ENCODE assay signal across 13 mouse cellular contexts in genomic region chr10:102836567-102837224, GRCm38 (mm10).
DNase-seq lines count a peak whose midpoint lies in the region; ATAC-seq and TF ChIP-seq lines count a peak whose summit lies in the region.
"Had no signal": no experiment of that assay in that cellular context is flagged by ENCODE, and none has a peak within 500 bp of the region (broad histone marks: within the 10 kb centered on the region; RNA-seq: fewer than 3 reads in every experiment).

No protein-coding gene starts in this region.

- ATAC-seq in kidney, embryonic 16.5 days (ENCODE audit: low FRiP score, low TSS enrichment) = no peak

- no peaks in the 10 kb centered on the region for H3K4me1 ChIP-seq in kidney, adult 2 months (ENCODE audit: control insufficient read depth, insufficient read depth, low read length)
- no peaks in the 10 kb centered on the region for H3K4me1 ChIP-seq in kidney, embryonic 16.5 days (ENCODE audit: insufficient read depth, low read length)
- H3K4me1 ChIP-seq: limb, embryonic 13.5 days had no signal

- H3K27ac ChIP-seq in kidney, adult 2 months (ENCODE audit: insufficient read depth, low read depth, low read length) = no peak overlapping the region
- no peak overlapping the region for H3K27ac ChIP-seq in kidney, embryonic 16.5 days (ENCODE audit: low read length)
- H3K27ac ChIP-seq: limb, embryonic 13.5 days had no signal

- no peak for TF ChIP-seq POLR2A in kidney, adult 2 months (IDR thresholded peaks at IDR 0.05; ENCODE audit: low read depth, low read length)

- no peak overlapping the region for H3K4me2 ChIP-seq in kidney, embryonic 16.5 days (replicated peaks; ENCODE audit: low read depth, low read length)
- H3K4me2 ChIP-seq: limb, embryonic 13.5 days had no signal

- WGBS in kidney, adult 2 months = 42% methylated on average over 4 of the region's 4 CpGs
- WGBS in kidney, embryonic 16.5 days = 59% methylated on average over 4 of the region's 4 CpGs

- no peaks in the 10 kb centered on the region for H3K27me3 ChIP-seq in kidney, adult 2 months (replicated peaks; ENCODE audit: control insufficient read depth, insufficient read depth, low read length)
- H3K27me3 ChIP-seq in kidney, embryonic 16.5 days (ENCODE audit: insufficient read depth, low read length) = no peaks in the 10 kb centered on the region
- H3K27me3 ChIP-seq: limb, embryonic 13.5 days had no signal

- no peak overlapping the region for H3K4me3 ChIP-seq in kidney, adult 2 months (ENCODE audit: insufficient read depth, low read depth, low read length)
- H3K4me3 ChIP-seq in kidney, embryonic 16.5 days (ENCODE audit: low read length) = no peak overlapping the region
- H3K4me3 ChIP-seq: limb, embryonic 13.5 days had no signal

- TF ChIP-seq CTCF in kidney, adult 2 months (conservative IDR thresholded peaks at IDR 0.05; ENCODE audit: insufficient read depth, insufficient read length, low read depth, low read length) = peak; percentile 14; the same call in 1 of the 2 replicates

- DNase-seq in kidney, adult 2 months = peak; percentile 4
- DNase-seq in A20 (ENCODE audit: low read depth, low spot score) (peak; percentile 53), NIH3T3 (ENCODE audit: low read depth) (peak; percentile 40), adipocyte (ENCODE audit: low spot score) (no peak)
- peak; percentile 46 for DNase-seq in forelimb bud, embryonic 11.5 days (ENCODE audit: low read depth, low spot score)
- DNase-seq in right cerebral cortex, adult 18-20 months = no peak
- DNase-seq in heart, adult 11 months = no peak
- DNase-seq: cerebellum, adult 18-20 months; heart, adult 18-20 months; kidney, postnatal 14 days; thymus, postnatal 25 days had no signal

- H3K9me3 ChIP-seq in kidney, embryonic 16.5 days (ENCODE audit: low read length) = no peaks in the 10 kb centered on the region
- H3K9me3 ChIP-seq: limb, embryonic 13.5 days had no signal

- H3K36me3 ChIP-seq in kidney, adult 2 months (ENCODE audit: control insufficient read depth, insufficient read depth, low read length) = no peaks in the 10 kb centered on the region
- H3K36me3 ChIP-seq in kidney, embryonic 16.5 days (ENCODE audit: insufficient read depth, low read length) = no peaks in the 10 kb centered on the region
- H3K36me3 ChIP-seq: limb, embryonic 13.5 days had no signal

- H3K9ac ChIP-seq in kidney, embryonic 16.5 days (replicated peaks; ENCODE audit: low read length) = no peak overlapping the region
- H3K9ac ChIP-seq: limb, embryonic 13.5 days had no signal

Comparison
In these comparisons a context has a peak if more than half of its experiments do, and no peak if none do; other contexts are left out.
1. DNase-seq: peak in kidney, adult 2 months (single experiment), A20 (single experiment), NIH3T3 (single experiment) and forelimb bud, embryonic 11.5 days (single experiment); none in adipocyte (single experiment), right cerebral cortex, adult 18-20 months (single experiment) and heart, adult 11 months (single experiment).